Mouse (Mus musculus): ENCODE measurements around the gene Plekha4.

Gene Plekha4

GRCm38 (mm10) chr7:45571966-45572365, 45.8 kb downstream of the Plekha4 start:
- no peak for DNase-seq

GRCm38 (mm10) chr7:45573954-45574353, 47.8 kb downstream of the Plekha4 start:
- no peak for DNase-seq

GRCm38 (mm10) chr7:45574472-45575379, 48.6 kb downstream of the Plekha4 start:
- DNase-seq: no peak

GRCm38 (mm10) chr7:45585923-45586322, 59.8 kb downstream of the Plekha4 start:
- no peak for DNase-seq

GRCm38 (mm10) chr7:45587631-45588592, 61.8 kb downstream of the Plekha4 start:
- DNase-seq: no peak

- DNase-seq: peak; percentile 94
Observed at GRCm38 (mm10) chr7:45589173-45589572, 63.0 kb downstream of the Plekha4 start.

GRCm38 (mm10) chr7:45589898-45590297, 63.8 kb downstream of the Plekha4 start:
- DNase-seq: no peak

- DNase-seq: no peak
Observed at GRCm38 (mm10) chr7:45590874-45591273, 64.7 kb downstream of the Plekha4 start.

- DNase-seq: no peak
Observed at GRCm38 (mm10) chr7:45591880-45592279, 65.8 kb downstream of the Plekha4 start.

GRCm38 (mm10) chr7:45593118-45593815, 67.1 kb downstream of the Plekha4 start:
- DNase-seq: peak; percentile 76

GRCm38 (mm10) chr7:45595176-45595575, 69.0 kb downstream of the Plekha4 start:
- DNase-seq: no peak

GRCm38 (mm10) chr7:45596107-45596506, 70.0 kb downstream of the Plekha4 start:
- no peak for DNase-seq

GRCm38 (mm10) chr7:45597013-45597412, 70.9 kb downstream of the Plekha4 start:
- DNase-seq: no peak

GRCm38 (mm10) chr7:45597527-45597926, 71.4 kb downstream of the Plekha4 start:
- no peak for DNase-seq

GRCm38 (mm10) chr7:45598960-45599879, 73.1 kb downstream of the Plekha4 start:
- DNase-seq: no peak
